Mouse (Mus musculus) megakaryocyte, embryonic 14.5 days (primary cell): ENCODE measurements around the gene Tbx1. TPM values are rescaled to one million over a fixed set of nuclear protein-coding genes. Genes with fewer than 3 reads are reported as not detected.

ENCODE experiments used
- H3K27me3 ChIP-seq: replicated peaks from 2 replicates; pipeline ENCODE3; 2012; ENCODE audit warnings: inconsistent platforms
- H3K36me3 ChIP-seq: replicated peaks from 2 replicates; pipeline ENCODE3; 2012; ENCODE audit warnings: low read length, inconsistent platforms, mixed read lengths
- H3K4me1 ChIP-seq: 2 replicates; pipeline ENCODE4 v1.6.1; 2012; ENCODE audit warnings: inconsistent platforms
- H3K4me3 ChIP-seq: replicated peaks from 2 replicates; pipeline ENCODE3; 2012; ENCODE audit warnings: moderate library complexity, mild to moderate bottlenecking, inconsistent platforms
- H3K9me3 ChIP-seq: 2 replicates; pipeline ENCODE4 v1.6.1; 2012; ENCODE audit warnings: inconsistent platforms
- FLI1 ChIP-seq: IDR thresholded peaks from 2 replicates; pipeline ENCODE4 v1.6.1; 2012; ENCODE audit warnings: low read length, inconsistent platforms, mixed read lengths
- GATA1 ChIP-seq: IDR thresholded peaks from 3 replicates; pipeline ENCODE4 v1.6.1; 2012; ENCODE audit warnings: mixed read lengths, low read length, inconsistent platforms, borderline replicate concordance
- polyA plus RNA-seq: library from polyadenylated mRNA; stranded (reverse); fragments of >175 nt; gene quantifications from 2 replicates; pipeline ENCODE4 v1.2.3, GENCODE M21; 2012; ENCODE audit warnings: low replicate concordance; ENCODE audit not compliant: insufficient read depth

Tbx1 gene
- polyA plus RNA-seq, 1 experiment, result not detected

- peaks cover 96% of the 10 kb centered on the region for H3K27me3 ChIP-seq
- no peaks in the 10 kb centered on the region for H3K36me3 ChIP-seq
- 0 out of 2 replicates have a peak, but pooled peaks cover 6% of the 10 kb centered on the region for H3K9me3 ChIP-seq
- TF ChIP-seq FLI1, result no peak
- no peak for TF ChIP-seq GATA1
- no peak overlapping the region for H3K4me3 ChIP-seq
- peaks cover 47% of the 10 kb centered on the region for H3K4me1 ChIP-seq
Measured at GRCm38 (mm10) chr16:18583169-18583568, 7.3 kb downstream of the Tbx1 start.

DNA sequence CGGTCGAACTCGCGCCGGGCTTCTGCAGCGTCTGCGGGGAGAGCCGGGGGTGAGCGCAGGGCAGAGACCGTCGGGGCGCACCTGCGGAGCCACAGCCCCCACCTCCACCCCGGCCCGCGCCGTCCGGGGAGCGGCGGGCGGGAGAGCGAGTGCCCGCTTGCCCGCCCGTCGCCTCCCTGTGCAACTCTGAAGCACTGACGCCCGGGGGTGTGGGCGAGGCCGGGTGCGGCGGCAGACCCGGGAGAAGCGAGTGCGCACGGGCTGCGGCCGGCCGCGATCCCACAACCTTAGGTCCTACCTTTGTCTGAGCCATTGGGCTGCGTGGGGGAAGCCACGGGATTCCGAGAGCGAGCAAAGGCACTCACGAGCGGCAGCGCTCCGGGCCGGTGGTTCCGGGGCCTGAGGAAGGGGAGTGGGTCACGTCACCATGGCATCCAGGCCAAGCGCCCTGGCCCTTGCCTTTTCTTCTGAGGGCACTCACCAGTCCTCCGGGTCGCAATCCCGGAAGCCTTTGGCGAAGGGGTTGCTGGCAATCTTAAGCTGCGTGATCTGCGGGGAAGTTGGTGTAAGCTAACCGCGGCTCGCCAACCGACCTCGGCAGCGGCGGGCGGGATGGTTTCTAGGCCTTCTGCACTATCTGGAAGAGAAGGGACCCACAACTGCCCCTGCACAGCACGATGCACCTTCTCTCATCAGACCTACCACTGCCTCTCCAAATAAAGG is 7.9 kb downstream of the Tbx1 start:
- H3K27me3 ChIP-seq, result peaks cover 96% of the 10 kb centered on the region
- H3K4me1 ChIP-seq, result peaks cover 47% of the 10 kb centered on the region
- H3K36me3 ChIP-seq, result no peaks in the 10 kb centered on the region
- TF ChIP-seq FLI1, result no peak
- no peak for TF ChIP-seq GATA1
- H3K9me3 ChIP-seq, result 0 out of 2 replicates have a peak, but pooled peaks cover 6% of the 10 kb centered on the region
- peak overlapping the region; percentile 23 for H3K4me3 ChIP-seq

- Histone ChIP-seq H3K9me3 (0 out of 2 replicates have a peak, but pooled peaks cover 6% of the 10 kb centered on the region), H3K36me3 (no peaks in the 10 kb centered on the region), H3K4me3 (peak overlapping the region; percentile 82), H3K4me1 (peaks cover 47% of the 10 kb centered on the region), H3K27me3 (peaks cover 96% of the 10 kb centered on the region)
- TF ChIP-seq FLI1, result no peak
- no peak for TF ChIP-seq GATA1
Measured at GRCm38 (mm10) chr16:18581623-18582205, 8.8 kb downstream of the Tbx1 start.

DNA sequence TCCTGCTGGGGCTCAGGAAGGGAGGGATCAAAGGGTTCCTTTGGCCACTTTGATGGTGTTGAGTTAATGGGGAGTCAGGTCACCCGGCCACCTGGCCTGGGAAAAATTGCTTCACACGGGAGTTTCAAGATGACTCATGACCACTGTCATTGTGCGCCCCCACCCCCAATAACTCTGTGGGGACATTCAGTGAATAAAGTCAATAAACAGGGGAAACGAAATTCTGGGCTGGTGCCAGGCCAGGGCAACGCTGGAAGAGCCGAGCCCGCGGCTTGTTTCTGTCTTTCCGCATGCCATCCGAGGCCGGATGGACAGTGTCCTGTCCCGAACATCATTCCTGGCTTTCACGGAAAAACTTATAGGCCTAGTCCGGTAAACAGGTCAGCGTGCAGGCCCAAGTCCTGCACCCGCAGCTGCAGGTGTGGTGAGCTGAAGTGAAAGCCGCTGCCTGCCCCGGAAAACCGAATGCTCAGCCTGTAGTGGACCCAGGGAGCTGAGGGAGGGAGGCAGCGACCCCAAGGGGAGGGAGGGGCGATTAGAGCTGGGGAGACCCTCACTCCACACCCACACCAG is 9.3 kb downstream of the Tbx1 start:
- H3K4me3 ChIP-seq, result peak overlapping the region; percentile 82
- H3K9me3 ChIP-seq, result 0 out of 2 replicates have a peak, but pooled peaks cover 6% of the 10 kb centered on the region
- peaks cover 94% of the 10 kb centered on the region for H3K27me3 ChIP-seq
- H3K36me3 ChIP-seq, result no peaks in the 10 kb centered on the region
- peaks cover 41% of the 10 kb centered on the region for H3K4me1 ChIP-seq
- TF ChIP-seq FLI1 (no peak), GATA1 (no peak)

- no peak for TF ChIP-seq GATA1
- no peak for TF ChIP-seq FLI1
- Histone ChIP-seq H3K27me3 (peaks cover 93% of the 10 kb centered on the region), H3K36me3 (no peaks in the 10 kb centered on the region), H3K4me1 (peaks cover 34% of the 10 kb centered on the region), H3K4me3 (no peak overlapping the region), H3K9me3 (0 out of 2 replicates have a peak, but pooled peaks cover 6% of the 10 kb centered on the region)
Measured at GRCm38 (mm10) chr16:18580389-18580788, 10.1 kb downstream of the Tbx1 start.

DNA sequence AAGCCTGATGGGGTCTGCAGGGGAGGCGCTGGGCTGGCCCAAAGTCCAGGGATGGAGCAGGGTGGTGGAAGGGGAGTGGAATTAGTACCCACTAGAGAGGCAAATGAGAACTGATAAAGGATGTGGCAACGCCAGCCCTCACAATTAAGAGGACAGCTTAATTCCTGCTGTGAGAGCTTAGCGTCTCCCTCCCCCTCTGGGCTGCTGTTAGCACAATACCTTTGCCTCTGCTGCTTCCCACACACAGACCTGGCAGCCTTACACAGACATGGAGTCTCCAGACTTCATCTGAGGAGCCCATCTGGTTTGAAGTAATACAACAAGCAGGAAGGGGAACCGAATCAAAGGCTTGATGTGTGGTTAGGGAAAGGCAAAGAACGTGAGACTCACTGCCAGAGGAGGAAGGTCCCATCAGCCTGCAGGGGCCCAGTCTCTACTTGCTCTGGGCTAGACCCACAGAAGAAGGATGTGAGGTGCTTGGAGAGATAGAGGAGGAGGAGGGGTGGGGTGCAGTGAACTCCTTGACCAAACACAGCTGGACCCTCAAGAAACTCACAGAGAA is 12.8 kb downstream of the Tbx1 start:
- Histone ChIP-seq H3K27me3 (peaks cover 88% of the 10 kb centered on the region), H3K36me3 (no peaks in the 10 kb centered on the region), H3K4me3 (no peak overlapping the region), H3K9me3 (0 out of 2 replicates have a peak, but pooled peaks cover 6% of the 10 kb centered on the region), H3K4me1 (peaks cover 27% of the 10 kb centered on the region)
- TF ChIP-seq FLI1 (no peak), GATA1 (no peak)

DNA sequence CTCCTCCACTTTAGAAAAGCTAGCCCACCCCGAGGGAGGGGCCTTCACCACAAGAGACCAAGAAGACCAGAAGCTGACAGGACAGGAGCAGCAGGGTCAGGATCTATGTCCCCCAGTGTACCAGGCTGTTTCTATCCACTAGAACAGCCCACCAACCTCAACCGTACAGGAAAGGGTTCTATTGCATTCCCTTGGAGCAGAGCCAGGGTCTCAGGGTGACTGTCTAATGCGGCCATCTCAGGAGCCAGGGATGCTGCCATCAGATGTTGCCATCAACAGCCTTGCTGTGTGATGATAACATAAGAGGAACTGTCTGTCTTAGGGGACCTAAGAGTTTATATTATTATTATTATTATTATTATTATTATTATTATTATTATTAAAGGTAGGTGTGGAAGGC is 13.4 kb downstream of the Tbx1 start:
- Histone ChIP-seq H3K36me3 (no peaks in the 10 kb centered on the region), H3K4me1 (peaks cover 21% of the 10 kb centered on the region), H3K9me3 (0 out of 2 replicates have a peak, but pooled peaks cover 6% of the 10 kb centered on the region), H3K27me3 (peaks cover 88% of the 10 kb centered on the region), H3K4me3 (no peak overlapping the region)
- TF ChIP-seq FLI1, result no peak
- TF ChIP-seq GATA1, result no peak

DNA sequence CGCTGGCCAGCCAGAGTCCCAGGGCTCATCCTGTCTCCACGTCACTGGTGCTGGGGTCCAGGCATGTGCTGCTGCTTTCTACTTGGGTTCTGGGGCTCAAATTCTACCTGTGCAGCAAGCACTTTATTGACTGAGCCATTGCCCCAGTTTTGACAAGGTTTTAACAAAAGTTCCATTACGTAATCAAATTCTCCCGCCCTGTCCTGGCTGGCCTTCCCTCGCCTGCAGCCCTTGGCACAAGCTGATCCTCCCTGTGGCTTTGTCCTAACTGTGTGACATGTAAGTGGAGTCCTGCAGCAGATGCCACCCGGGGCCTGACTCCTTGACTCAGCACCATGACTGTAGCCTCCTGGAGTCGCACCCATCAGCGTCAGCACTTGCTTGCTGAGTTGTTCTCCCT is 16.3 kb downstream of the Tbx1 start:
- TF ChIP-seq GATA1, result no peak
- no peak for TF ChIP-seq FLI1
- Histone ChIP-seq H3K36me3 (no peaks in the 10 kb centered on the region), H3K27me3 (peaks cover 74% of the 10 kb centered on the region), H3K4me1 (peaks cover 9% of the 10 kb centered on the region; the same call in 1 of the 2 replicates), H3K9me3 (peaks cover 7% of the 10 kb centered on the region), H3K4me3 (no peak overlapping the region)

- H3K36me3 ChIP-seq, result peaks cover 9% of the 10 kb centered on the region
- no peak for TF ChIP-seq GATA1
- no peak for TF ChIP-seq FLI1
- no peaks in the 10 kb centered on the region for H3K4me1 ChIP-seq
- H3K9me3 ChIP-seq, result peaks cover 7% of the 10 kb centered on the region
- H3K27me3 ChIP-seq, result peaks cover 74% of the 10 kb centered on the region
- no peak overlapping the region for H3K4me3 ChIP-seq
Measured at GRCm38 (mm10) chr16:18568599-18568998, 21.9 kb downstream of the Tbx1 start.
